Mouse (Mus musculus): ENCODE measurements around the gene Fbxl5.

Gene Fbxl5

DNA sequence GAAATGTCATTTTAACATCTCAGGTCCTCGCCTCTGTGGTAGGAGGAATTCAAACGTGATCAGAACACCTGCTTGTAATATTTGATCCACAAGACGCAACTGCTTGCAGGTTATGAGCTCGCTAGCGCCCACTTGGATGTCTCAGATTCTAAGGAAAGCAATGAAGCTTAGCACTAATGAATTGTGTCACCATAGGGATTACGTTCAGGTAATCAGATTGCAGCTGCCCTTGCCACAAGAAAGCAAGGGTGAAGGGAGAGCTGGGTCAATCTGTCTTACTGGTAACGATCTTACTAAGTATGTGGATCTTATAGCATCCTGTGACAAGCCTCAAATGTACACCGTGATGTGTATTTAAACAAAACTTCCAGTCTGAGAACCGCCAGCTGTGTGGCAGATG lies 5.9 kb upstream of the Fbxl5 start:
- no peak for DNase-seq (ENCODE audit: low spot score in 2 of 2)

DNA sequence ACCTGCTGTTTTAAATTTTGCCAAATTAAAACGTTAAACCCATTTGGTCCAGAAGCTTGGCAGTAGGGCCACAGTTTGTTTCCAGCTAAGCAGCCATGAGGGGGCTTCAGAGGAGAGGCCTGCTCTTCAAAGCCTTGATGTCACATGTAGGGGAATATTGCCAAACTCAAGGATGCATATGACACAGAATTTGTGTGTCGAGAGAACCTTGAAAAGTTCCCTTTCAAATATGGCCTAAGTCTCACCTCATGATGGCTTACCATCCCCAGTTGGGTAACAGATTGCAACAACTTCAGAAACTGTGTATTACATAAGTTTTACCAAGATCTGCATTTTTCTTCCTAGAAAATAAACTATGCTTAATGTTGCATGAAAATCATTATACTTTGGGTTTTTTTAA lies 5.4 kb upstream of the Fbxl5 start:
- no peak for DNase-seq (ENCODE audit: low spot score in 2 of 2)

DNA sequence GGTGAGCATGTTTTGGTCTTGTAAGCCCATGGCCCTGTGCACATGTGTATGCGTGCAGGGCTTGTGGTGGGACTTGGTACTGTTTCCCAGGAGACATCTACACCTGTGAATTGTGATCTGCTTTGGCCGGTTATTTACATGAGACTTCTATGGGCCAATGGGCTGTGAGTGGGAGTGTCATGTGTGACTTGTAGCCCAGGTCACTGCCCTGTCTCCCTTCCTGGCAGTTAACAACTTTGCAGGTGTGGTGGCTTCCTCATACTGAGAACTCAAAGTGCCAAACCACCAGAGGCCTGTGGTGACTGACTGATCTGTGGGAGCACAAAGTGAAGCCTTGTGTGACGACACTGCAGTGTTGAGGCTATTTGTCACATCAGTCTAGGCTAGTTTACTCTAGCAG lies 3.1 kb upstream of the Fbxl5 start:
- DNase-seq (ENCODE audit: low spot score in 2 of 2): no peak

DNA sequence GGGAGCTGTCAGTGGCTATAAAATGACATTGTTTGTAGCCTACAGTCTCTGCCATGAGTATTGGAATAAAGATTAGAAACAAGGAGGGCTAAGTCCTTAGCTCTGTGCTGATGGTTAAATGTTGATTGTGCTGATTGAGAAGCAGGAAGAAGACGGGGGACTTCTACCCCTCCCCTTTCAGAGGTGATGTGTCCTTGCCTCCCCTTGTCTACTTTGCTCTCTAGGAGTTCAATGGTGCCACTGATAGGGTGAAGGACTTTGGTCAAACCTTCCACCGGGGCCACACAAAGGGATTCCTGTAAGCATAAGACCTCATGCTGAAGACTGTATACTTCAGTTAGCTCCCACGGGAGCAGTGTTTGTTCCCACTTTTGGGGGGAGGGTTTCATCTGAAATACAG lies 1.4 kb upstream of the Fbxl5 start:
- DNase-seq (ENCODE audit: low spot score in 2 of 2): no peak

DNA sequence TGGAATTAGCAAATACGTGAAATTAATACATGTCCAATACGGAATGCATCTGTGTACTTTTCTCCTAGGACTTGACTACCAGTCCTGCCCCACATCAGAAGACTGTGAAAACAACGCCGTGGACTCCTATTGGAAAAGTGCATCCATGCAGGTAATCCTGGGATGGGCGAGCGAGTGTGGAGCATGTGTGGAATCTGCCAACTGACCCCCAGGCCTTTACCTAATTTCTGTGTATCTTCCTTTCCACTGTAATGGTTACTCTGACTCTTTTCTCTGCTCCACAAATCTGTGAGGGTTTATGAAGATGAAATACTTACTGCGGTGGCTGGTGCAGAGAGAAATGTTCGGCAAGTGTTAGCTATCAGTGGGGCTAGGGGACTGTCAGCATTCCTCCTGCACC lies 761 bp upstream of the Fbxl5 start:
- DNase-seq (ENCODE audit: low spot score in 2 of 2): no peak

DNA sequence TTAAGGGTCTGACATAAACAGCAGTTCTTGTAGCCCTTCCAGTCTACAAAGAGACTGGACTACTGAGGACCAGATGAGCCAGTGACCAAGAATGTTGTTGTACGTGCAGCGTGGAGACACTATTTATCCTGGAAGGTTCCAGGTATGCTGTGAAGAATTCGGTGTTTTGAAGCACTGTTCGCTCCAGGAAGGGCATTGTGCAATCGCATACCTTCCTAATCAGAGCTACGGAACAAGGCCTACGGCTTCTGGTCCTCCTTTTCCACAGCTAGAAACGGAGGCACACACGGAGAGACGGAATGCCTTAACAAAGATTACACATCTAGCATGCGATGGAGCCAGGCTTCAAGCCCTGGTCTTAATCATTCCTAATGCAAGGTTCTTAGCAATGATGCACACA lies 653 bp downstream of the Fbxl5 start:
- no peak for DNase-seq (ENCODE audit: low spot score in 2 of 2)

DNA sequence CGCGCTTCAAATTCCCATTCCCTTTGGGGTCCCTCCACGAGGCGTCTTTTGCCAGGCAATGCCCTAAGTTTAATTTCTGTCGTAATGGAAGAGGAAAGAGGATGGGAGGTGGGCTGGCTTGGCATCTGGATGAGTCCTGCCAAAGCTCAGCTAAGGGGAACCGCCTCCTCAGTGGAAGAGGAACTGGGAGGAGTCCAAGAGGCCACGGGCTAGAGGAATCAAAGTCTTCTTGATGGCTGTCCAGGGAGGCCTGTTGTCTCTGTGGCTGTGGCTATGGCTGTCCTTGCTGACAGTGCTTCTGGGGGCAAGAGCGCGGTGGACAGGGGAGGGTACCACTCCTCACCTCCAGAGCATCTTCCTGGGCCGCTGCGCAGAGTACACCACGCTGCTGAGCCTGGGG lies 2.7 kb downstream of the Fbxl5 start, which contains the start of gene Bst1:
Bst1 (plus strand) TSS at position 191 of the 400 bp plus-strand sequence.
- no peak for DNase-seq (ENCODE audit: low spot score in 2 of 2)

DNA sequence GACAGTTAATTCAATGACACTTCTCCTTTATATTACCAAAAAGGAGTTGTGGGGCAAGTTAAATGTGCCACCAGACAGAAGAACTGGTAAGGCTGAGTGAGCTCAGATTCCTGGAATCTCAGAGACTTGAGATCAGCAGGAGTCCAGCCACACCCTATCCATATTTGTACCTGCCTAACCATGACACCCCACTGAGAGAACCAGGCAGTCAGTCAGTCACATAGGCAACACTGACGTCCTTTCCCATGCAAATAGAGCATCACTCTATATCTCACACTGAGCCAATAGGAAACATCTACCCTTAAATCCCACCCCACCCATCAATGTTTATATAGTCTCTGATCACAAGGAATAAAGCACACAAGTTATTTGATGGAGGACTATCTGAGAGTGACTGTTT lies 5.7 kb downstream of the Fbxl5 start:
- DNase-seq (ENCODE audit: low spot score in 2 of 2): no peak

DNA sequence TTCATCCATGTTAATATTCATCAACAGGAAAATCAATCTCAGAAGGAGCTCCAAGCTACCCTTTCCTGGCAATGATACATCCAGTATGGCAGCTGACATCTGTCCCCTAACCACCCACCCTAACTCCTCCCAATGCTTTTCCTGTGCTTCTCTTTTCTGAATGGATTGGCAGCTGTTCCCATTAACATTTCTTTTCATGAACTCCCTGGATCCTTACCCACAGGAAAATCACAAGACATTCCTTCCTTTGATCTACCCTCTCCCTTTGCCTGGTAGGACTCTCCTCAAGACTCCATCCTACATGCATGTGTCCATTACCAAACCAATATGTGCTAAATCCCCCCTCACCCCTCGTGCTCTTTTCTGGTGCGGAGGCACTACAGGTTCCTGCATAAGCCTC lies 6.9 kb downstream of the Fbxl5 start:
- no peak for DNase-seq (ENCODE audit: low spot score in 2 of 2)

DNA sequence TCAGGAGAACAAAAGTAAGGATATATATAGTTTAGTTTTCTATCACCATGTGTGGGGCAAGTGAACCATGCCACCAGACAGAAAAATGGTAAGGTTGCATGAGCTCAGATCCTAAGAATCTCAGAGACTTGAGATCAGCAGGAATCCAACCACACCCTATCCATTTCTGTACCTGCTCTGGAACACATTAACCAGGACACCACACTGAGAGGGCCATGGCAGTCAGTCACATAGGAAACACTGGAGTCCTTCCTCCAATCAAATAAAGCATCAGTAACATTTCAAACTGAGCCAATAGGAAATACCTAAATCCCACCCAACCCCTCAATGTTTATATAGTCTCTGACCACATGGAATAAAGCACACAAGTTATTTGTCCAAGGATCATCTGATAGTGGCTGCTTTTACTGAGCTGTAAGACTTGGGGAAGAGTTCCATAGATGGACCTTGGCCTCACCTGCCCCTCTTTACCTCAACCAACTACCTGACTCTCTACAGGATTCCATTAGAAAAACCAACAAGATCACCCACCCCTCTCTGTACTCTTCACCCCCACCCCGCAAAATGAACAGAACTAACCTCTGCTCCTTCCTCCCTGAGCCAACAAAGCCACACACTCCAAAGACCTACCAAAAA lies 10.9 kb downstream of the Fbxl5 start:
- DNase-seq (ENCODE audit: low spot score in 2 of 2): no peak

DNA sequence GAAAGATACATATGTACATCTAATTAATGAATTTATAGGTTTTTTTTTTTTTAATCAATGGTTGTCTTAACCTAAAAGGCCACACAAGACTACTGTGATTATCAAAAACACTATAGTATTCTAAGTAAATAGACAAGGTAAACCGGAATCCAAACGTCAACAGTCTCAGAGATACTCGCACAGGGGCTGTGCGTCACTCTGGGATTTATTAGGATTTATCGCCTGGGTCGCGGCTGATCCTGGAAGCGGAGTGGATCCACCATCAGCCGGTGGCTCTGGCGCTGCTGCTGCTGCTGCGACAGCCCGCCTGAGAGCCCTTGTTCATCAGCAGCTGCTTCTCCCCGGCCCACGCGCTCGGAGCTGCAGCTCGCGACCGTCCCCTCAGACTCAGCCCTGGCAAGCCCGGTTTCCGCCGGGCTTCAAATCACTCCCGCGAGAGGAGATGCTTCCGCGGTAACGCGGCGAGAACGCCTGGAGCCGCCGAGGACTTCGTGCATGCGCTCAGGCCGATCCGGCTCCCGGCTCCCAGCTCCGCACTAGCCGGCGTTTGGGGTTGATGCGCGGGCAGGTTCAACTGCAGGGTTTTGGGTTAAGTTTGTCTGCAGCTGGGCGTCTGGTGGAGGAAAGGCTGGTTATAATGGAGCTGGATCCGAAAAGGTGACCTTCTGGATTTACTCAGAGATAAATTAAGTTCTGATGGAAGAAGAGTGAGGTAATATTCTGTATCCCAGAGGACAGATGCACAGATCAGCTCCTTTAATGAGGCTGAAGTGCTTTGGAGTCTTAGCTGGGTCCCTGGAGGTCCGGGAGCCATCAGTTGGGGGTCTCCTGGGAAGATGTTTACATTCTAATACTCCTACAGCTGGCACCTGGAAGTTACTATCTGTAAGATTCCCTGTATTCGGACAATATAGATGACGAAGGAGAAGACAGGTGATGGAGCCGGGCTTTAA lies 13.4 kb downstream of the Fbxl5 start:
- peak; percentile 68 to 84 for DNase-seq (ENCODE audit: low spot score in 2 of 2)

DNA sequence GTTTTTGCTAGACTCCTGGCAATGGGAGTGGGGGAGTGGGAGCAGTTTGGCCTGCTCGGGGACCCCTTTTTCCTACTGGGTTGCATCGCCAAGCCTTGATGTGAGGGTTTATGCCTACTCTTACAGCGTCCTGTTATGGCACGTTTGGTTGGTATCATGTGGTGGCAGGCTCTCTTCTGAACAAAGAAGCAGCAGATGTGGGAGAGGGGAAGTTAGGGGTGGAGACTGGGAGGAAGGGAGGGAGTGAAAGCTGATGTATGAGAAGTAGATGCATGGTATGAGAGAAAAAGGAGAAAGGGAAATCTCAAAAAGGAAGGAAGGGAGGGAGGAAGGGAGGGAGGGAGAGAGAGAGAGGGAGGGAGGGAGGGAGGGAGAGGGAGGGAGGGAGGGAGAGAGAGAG lies 14.5 kb downstream of the Fbxl5 start:
- no peak for DNase-seq (ENCODE audit: low spot score in 2 of 2)

DNA sequence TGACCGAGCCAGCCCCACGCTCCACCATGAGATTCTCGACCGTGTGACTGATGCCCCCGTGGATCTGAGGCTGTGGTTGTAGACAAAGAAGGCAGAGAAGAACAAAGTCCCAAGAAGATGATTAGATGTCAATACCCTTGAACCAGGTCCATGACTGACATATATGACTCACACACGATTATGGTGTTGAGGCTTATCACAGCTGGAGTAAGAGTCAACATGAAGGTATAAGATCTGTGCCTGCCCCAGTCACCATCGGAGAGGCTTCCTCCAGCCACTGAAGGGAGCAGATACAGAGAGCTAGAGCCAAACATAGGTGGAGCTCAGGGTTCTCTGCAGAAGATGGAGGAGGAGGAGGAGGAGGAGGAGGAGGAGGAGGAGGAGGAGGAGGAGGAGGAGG lies 15.1 kb downstream of the Fbxl5 start:
- no peak for DNase-seq (ENCODE audit: low spot score in 2 of 2)

DNA sequence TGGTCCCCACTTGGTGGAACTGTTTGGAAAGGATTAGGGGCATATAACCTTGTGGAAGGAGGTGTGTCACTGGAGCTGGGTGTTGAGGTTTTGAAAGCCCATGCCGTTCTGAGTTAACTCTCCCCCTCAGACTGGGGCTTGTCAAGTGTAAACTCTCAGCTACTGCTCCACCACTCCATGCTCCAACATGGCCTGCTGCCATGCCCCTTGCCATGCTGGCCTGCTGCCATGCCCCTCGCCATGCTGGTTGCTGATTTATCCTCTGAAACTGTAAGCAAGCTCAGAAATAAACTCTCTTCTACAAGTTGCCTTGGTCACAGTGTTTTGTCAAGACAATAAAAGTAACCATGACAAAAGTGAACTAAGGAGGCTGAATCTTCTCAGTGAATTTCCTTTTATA lies 16.0 kb downstream of the Fbxl5 start:
- peak in 1 of 2 experiments; percentile 17 for DNase-seq (ENCODE audit: low spot score in 2 of 2)

DNA sequence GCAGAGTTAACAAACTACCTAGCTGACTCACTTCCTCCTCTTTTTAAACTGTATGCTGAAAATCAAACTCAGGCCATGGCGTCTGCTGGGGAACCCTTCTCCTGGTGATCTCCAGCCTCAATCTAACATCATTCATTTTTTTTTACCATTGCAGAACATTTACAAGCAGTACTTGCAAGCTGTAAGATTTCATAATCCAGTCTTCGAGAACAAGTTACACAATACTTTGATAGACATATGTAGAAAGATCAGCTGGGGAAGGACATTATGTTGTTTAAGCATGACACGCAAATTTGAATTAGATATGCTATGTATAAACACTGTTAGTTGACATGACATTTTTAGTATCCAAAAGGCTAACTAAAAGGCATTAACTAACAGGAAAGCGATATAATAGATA lies 19.6 kb downstream of the Fbxl5 start:
- DNase-seq (ENCODE audit: low spot score in 2 of 2): no peak

DNA sequence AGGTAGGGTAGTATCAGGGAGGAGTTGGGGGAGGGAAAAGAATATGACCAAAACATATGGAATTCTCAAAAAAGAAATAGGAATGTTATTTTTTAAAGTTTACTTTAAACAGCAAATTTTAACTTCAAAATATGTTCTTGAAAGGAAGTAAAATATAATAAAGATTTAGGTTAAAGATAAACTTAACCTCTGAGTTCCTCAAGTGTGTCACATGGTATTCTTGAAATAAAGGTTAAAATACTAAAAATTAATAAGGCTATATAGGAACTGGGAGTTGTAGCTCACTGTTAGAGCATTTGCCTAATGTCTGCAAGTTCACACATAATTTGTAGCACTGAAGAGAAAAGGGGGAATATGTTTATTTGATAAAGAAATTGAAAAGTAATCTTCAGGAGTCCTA lies 20.2 kb downstream of the Fbxl5 start:
- DNase-seq (ENCODE audit: low spot score in 2 of 2): no peak

DNA sequence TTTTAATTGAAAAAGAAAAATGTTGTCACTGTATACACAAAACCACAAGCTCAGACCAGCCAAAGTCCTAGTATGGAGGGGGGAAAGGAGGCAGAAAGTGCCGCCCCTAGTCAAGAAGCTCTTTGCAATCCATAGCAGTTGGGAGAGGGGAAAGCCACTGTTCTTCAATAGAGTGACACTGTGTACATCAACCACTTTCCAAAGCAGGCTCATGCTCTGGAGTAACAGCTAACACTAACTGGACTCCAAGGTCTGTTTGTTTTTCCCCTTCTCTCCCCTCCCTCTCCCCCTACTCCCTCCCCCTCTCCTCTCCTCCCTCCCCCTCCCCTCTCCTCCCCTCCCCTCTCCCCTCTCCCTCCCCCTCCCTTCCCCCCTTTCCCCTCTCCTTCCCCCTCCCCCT lies 20.7 kb downstream of the Fbxl5 start:
- no peak for DNase-seq (ENCODE audit: low spot score in 2 of 2)

DNA sequence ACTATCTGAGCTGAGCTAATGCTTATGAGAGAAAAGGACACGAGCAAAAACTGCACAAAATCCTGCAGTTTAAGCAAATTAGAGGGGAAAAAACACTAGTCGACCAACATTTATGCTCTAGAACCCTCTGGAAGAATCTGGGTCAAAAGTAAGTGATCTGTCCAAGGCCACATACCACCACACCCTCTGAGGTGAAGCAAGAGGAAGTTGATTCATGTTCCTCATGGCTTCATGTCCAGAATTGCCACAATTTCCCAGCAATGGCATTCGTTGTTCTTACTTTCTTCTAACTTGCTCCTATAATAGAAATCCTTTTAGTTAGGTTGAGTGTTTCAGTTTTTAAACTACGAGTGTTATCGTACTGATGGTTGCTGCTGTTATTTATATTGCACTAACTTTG lies 21.9 kb downstream of the Fbxl5 start:
- no peak for DNase-seq (ENCODE audit: low spot score in 2 of 2)

DNA sequence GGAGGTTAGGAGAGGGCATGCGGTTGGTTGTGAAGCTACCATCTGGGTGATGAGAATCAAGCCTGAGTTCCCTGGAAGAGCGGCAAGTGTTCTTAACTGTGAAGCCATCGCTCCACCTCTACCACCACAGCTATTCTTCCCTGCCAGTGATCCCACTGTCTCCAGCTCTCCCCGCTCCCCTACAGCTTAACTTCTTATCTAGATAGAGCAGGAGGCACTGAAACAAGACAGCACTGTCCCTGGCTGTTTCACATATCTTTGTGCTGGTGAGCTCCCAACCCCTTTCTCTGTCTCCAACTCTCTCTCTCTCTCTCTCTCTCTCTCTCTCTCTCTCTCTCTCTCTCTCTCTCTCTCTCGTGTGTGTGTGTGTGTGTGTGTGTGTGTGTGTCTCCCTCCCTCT lies 29.1 kb downstream of the Fbxl5 start:
- no peak for DNase-seq (ENCODE audit: low spot score in 2 of 2)

DNA sequence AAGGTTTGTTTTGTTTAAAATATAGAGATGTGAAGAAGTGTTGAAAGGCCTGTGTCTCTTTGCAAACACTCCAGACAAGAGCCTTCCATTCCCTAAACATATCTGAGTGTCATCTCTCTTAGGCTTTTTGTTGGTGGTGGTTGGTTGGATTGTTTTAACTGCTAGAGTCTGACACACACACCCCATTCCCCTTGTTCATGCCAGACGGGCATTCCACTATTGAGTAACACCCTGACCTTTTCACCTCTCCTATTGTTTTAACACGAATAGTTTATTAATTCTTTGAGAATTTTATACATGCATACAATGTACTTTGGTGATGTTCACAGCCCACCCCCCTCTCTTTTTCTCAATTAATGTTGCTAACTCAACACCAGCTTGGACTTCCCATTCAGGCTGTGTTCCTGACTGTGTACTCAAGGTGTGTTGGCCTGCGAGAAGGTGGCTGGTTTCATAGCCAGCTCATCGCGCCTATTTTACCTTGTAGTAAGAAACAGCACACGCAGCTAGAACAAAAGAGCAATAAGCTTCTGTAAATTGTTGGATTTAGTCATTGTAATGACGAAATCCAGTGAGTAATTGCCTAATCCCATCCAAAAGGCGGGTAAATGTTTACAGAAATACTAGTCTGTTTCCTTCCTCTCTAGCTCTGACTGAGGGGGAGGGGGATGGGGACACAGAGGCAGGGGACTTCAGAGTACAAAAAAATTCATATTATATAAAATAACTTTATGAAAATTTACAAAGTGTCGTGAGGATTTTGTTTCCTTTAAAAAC lies 33.3 kb downstream of the Fbxl5 start:
- no peak for DNase-seq (ENCODE audit: low spot score in 2 of 2)

DNA sequence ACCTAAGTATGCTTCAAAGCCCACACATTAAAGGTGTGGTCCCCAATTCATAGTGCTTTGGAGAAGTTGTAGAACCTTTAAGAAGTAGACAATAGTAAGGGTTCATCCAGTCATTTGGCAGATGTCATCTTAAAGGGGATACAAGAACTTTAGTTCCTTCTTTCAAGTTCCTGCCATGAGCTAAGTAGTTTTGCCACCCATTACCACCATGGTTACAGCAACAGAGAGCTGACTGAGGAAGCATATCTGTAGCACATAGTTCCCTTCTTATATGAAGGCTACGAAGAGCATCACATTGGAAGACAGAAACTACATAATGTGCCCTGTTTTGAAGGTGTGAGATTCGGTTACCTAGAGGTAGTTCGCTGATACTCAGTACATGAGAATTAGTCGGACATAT lies 34.8 kb downstream of the Fbxl5 start:
- no peak for DNase-seq (ENCODE audit: low spot score in 2 of 2)

DNA sequence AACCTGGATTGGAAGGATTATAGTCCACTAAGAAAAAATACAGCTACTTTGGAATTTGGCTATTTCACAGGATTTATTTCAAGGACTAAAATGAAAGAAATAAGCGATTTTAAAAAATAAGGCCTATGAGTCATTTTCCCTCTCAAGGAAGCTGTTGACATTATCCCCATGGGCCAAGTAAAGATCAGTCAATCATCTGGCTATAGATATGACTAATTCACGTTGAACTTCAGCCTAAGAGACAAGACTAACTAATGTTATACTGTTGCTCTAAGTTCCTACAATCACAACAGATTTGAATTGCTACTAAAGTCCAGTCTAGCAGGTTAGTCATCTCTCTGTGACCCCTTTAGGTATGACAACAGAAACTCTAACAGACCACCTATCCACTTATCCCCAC lies 37.4 kb downstream of the Fbxl5 start:
- DNase-seq (ENCODE audit: low spot score in 2 of 2): no peak

Measured in cerebellum, postnatal 4 days (tissue).